Mouse (Mus musculus) liver, embryonic 11.5 days (tissue): ENCODE data around the gene Mark3. TPM values are rescaled to one million over a fixed set of nuclear protein-coding genes. Genes with fewer than 3 reads are reported as not detected.

Experiments
- ATAC-seq: fragments of 200-750 bp; cut with Nextera tagmentation; replicated peaks from 2 replicates; pipeline ENCODE4 v1.8.0; 2017; ENCODE audit warnings: moderate number of reproducible peaks, mild to moderate bottlenecking, moderate TSS enrichment, moderate library complexity; ENCODE audit not compliant: low FRiP score
- DNase-seq: peaks from one replicate; pipeline ENCODE4 v3.0.0-alpha.2; 2017; ENCODE audit warnings: low spot score
- H3K27ac ChIP-seq: fragments of 300-500 bp; sonication (generic); 2 replicates; pipeline ENCODE4 v1.5.1; 2014; ENCODE audit warnings: mild to moderate bottlenecking, low read depth, low read length, control low read depth
- H3K27me3 ChIP-seq: fragments of 300-500 bp; sonication (generic); replicated peaks from 2 replicates; pipeline ENCODE4 v1.6.1; 2014; ENCODE audit warnings: low read length, mixed read lengths; ENCODE audit not compliant: control insufficient read depth, insufficient read depth
- H3K36me3 ChIP-seq: fragments of 300-500 bp; sonication (generic); 2 replicates; pipeline ENCODE4 v1.6.1; 2014; ENCODE audit warnings: mild to moderate bottlenecking, low read length, moderate library complexity, mixed read lengths; ENCODE audit not compliant: control insufficient read depth, insufficient read depth
- H3K4me1 ChIP-seq: fragments of 300-500 bp; sonication (generic); replicated peaks from 2 replicates; pipeline ENCODE4 v1.6.1; 2014; ENCODE audit warnings: low read length, mixed read lengths; ENCODE audit not compliant: control insufficient read depth, insufficient read depth
- H3K4me2 ChIP-seq: fragments of 300-500 bp; sonication (generic); 2 replicates; pipeline ENCODE4 v1.6.1; 2014; ENCODE audit warnings: mild to moderate bottlenecking, control low read depth, moderate library complexity
- H3K4me3 ChIP-seq: fragments of 300-500 bp; sonication (generic); 2 replicates; pipeline ENCODE4 v1.5.1; 2014; ENCODE audit warnings: low read depth, low read length, control low read depth
- H3K9ac ChIP-seq: fragments of 300-500 bp; sonication (generic); 2 replicates; pipeline ENCODE4 v1.6.1; 2014; ENCODE audit warnings: low read depth, low read length, control low read depth
- H3K9me3 ChIP-seq: fragments of 300-500 bp; sonication (generic); 2 replicates; pipeline ENCODE4 v1.6.1; 2016; ENCODE audit warnings: low read length, inconsistent platforms, mixed read lengths; ENCODE audit not compliant: control insufficient read depth
- WGBS: fragments of 180-500 bp; shearing (Covaris S2); extraction: QIAGEN DNeasy Blood & Tissue Kit; methylation state at CpG from one replicate; pipeline ENCODE4 v1.1.7; 2014; 5-methylcytosine and 5-hydroxymethylcytosine counted together
- polyA plus RNA-seq: library from polyadenylated mRNA; unstranded; fragments of >200 nt; fragmentation: Nextera tagmentation; extraction: Ambion mirVana; gene quantifications from 2 replicates; pipeline ENCODE4 v1.2.1, GENCODE M21; 2014

Mark3 gene
- polyA plus RNA-seq, 1 experiment from 2014 or later, result 38.6 TPM

DNA sequence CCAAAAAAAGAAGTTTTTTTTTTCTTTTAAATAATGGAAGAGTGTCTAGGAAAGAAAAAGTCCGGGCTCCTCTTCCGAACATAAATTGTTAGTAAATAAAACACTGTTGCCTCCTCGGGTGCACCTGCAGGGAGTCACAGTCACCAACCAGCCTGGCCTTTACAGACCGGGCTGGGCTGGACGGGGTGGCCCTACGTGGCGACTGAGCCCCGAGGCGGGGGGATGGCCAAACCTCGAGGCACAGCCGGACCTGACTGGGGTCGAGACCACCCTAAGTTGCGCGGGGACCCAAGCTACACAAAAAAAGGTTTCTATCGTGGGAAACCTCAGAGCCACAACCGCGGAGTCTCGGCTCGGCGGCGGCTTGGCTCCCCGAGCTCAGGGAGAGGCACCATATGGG is 37.0 kb upstream of the Mark3 start:
- H3K9me3 ChIP-seq, result no peaks in the 10 kb centered on the region
- H3K36me3 ChIP-seq, result peaks cover 26% of the 10 kb centered on the region
- peaks cover 36% of the 10 kb centered on the region for H3K4me1 ChIP-seq
- no peaks in the 10 kb centered on the region for H3K27me3 ChIP-seq
- ATAC-seq, result peak; percentile 52
- peak overlapping the region; percentile 95 for H3K9ac ChIP-seq
- DNase-seq, result no peak
- H3K27ac ChIP-seq, result peak overlapping the region; percentile 98
- peak overlapping the region; percentile 98 for H3K4me3 ChIP-seq
- WGBS, result under 1% methylated on average over 22 of the region's 22 CpGs
- peak overlapping the region; percentile 74 for H3K4me2 ChIP-seq

DNA sequence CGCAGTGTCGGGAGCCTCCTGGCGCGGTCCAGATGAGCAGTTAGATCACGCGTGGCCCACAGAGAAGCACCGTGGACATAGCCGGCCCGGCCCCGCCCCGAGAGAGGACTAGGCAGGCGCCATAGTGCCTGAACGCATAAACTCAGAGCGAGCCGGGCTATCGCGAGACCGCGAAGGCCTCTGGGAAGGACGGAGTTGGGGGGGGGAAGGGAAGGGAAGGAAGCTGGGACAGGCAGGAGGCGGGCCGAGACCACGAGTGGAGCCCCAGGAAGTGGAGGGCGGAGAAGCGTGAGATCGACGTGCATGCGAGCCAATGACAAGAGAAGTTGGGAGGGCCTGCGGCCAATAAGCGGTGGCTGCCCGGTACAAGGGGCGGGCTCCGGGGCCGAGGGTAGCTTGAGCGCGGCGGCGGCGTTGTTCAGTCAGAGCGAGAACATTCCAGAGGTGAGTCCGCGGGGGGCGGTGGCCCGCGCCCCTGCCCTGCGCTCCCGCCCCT is 36.5 kb upstream of the Mark3 start, which contains the start of gene Eif5:
Gene Eif5 (plus strand): TSS at position 221 of the 496 bp plus-strand sequence.
- Histone ChIP-seq H3K36me3 (peaks cover 29% of the 10 kb centered on the region), H3K27me3 (no peaks in the 10 kb centered on the region), H3K9me3 (no peaks in the 10 kb centered on the region), H3K4me1 (peaks cover 36% of the 10 kb centered on the region), H3K9ac (peak within 1 kb of the TSS; percentile 99), H3K4me3 (peak within 1 kb of the TSS; percentile 98), H3K4me2 (peak within 1 kb of the TSS; percentile 94), H3K27ac (peak within 1 kb of the TSS; percentile 98)
- peak; percentile 96 for ATAC-seq
- DNase-seq, result peak; percentile 99
- 0% methylated on average over 43 of the region's 47 CpGs for WGBS

DNA sequence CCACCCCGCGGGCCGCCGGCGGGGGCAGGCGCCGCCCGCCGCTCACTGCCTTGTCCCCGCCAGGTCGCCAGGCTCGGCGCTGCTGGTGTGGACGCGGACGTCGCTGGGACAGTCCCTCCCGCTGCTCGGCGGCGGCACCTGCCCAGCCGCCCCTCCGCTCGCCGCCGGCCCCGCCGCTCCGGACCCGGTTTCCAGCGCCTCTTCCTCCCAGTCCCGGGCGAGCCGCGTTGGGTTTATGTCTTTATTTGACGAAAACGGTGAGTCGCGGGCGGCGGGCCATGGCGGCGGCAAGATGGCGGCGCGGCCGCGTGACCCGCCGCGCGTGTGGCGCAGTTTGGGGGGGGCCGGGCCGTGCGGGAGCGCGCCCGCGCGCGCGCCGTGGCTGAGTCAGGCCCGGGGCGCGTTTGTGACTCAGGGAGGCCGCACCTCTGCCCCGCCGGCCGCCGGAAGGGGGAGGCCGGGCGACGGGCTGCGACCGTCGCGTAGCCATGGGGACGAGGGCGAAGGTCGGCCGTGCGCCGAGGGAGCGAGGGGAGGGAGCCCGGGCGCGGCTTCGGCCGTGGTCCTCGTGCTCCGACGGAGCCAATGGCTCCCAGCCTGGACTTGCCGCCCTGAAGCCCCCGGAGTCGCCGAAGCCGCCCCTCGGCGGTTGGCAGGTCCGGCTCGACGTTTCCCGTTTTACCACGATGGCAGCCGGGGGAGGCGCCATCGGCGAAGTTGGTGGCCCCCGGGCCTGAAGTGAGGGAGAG is 35.9 kb upstream of the Mark3 start:
- Histone ChIP-seq H3K27ac (peak overlapping the region; percentile 98), H3K4me1 (peaks cover 36% of the 10 kb centered on the region), H3K27me3 (no peaks in the 10 kb centered on the region), H3K36me3 (peaks cover 34% of the 10 kb centered on the region), H3K4me2 (peak overlapping the region; percentile 94), H3K9ac (peak overlapping the region; percentile 99), H3K9me3 (no peaks in the 10 kb centered on the region), H3K4me3 (peak overlapping the region; percentile 98)
- under 1% methylated on average over 97 of the region's 111 CpGs for WGBS
- ATAC-seq (peak; percentile 54), DNase-seq (peak; percentile 82)

DNA sequence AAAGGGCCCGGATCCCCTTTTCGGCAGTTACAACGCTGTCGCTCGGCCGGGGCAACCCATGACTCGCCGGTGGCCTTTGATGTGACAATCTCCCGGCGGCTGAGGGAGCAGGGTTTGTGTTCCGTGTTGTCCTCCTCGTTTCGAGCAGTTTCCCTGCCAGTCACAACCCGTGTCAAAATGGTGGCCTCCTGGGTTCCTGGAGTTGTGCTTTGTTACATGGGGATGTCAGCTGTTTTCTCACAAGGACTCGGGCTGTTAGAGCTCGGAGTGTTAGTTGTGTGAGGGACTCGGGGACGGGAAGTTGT is 35.3 kb upstream of the Mark3 start:
- no peak for ATAC-seq
- no peak for DNase-seq
- peak overlapping the region; percentile 98 for H3K27ac ChIP-seq
- H3K4me3 ChIP-seq, result peak overlapping the region; percentile 98
- no peaks in the 10 kb centered on the region for H3K9me3 ChIP-seq
- WGBS, result under 1% methylated on average over 18 of the region's 18 CpGs
- no peaks in the 10 kb centered on the region for H3K27me3 ChIP-seq
- peak overlapping the region; percentile 94 for H3K4me2 ChIP-seq
- H3K4me1 ChIP-seq, result peaks cover 36% of the 10 kb centered on the region
- H3K36me3 ChIP-seq, result peaks cover 39% of the 10 kb centered on the region
- peak overlapping the region; percentile 99 for H3K9ac ChIP-seq

DNA sequence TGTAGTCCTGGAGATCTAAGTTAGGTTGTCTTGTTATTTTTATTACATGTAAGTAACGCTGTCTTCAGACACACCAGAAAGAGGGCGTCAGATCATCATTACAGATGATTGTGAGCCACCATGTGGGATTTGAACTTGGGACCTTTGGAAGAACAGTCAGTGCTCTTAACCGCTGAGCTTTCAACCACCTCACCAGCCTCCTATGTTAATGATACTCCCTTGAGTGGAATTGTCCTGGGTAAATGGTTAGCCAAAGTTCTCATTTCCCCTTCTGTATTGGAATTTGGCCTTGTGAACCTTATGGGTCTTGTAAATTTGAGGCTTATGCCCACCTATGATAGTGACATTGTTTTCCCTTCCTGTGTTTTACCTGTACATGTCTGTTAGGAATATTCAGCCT is 27.3 kb upstream of the Mark3 start:
- Histone ChIP-seq H3K9me3 (no peaks in the 10 kb centered on the region), H3K27ac (no peak overlapping the region), H3K4me2 (no peak overlapping the region), H3K9ac (no peak overlapping the region), H3K27me3 (no peaks in the 10 kb centered on the region), H3K4me3 (no peak overlapping the region), H3K4me1 (no peaks in the 10 kb centered on the region), H3K36me3 (peaks cover 32% of the 10 kb centered on the region)
- WGBS, result 86% methylated on average over 3 of the region's 3 CpGs
- ATAC-seq (no peak), DNase-seq (no peak)

DNA sequence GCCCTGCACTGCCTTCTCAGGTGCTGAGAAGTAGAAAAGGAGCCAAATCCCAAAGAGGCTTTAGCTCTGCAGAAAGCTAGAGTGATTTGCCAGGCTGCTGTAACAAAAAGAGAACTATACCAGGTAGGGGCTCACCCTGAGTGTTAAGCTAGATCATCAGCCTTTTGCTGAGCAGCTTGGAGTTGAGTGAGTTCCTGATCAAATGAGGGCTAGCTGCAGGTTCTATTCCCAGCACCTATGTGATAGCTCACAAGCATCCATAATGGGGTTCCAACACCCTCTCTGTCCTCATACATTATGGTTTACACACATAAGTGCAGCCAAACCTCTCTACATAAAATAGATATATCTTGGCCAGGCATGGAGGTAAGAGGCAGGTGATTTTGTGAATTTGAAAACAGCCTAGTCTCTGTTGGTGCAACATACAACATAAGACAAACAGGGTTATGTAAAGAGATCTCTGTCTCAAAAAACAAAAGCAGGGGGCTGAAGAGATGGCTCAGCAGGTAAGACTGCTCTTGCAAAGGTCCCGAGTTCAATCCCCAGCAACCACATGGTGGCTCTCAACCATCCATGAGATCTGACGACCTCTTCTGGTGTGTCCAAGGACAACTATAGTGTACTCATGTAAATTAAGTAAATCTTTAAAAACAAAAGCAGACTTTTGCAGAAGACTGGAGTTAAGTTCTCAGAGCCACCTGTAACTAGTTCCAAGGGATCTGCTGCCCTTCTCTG is 25.6 kb upstream of the Mark3 start:
- Histone ChIP-seq H3K9me3 (no peaks in the 10 kb centered on the region), H3K27me3 (no peaks in the 10 kb centered on the region), H3K4me1 (no peaks in the 10 kb centered on the region), H3K36me3 (peaks cover 19% of the 10 kb centered on the region), H3K4me2 (no peak overlapping the region), H3K9ac (no peak overlapping the region), H3K4me3 (no peak overlapping the region), H3K27ac (no peak overlapping the region)
- WGBS, result 49% methylated on average over 2 of the region's 2 CpGs
- no peak; the same call in 1 of the 2 replicates for ATAC-seq
- DNase-seq, result no peak

DNA sequence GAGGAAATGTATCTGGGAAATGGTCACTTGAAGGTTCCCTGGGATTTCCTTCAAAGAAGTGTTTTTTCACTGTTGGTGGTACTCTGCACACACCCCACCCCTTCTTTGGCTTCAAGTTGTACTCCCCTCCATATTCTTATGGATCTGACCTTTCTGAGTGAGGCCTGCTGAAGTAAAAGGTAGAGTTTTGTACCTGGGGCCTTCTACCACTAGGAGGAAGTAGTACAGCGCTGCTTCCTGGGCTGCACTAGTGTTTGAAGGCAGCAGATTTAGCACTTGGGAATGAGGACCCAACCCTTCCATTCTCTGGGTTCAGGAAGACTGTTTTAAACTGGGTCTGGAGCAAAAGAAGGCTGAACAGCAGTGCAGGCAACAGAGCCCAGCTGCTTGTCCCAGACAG is 23.6 kb upstream of the Mark3 start:
- H3K4me2 ChIP-seq, result no peak overlapping the region
- no peak overlapping the region for H3K9ac ChIP-seq
- no peak for DNase-seq
- 52% methylated on average over 1 of the region's 1 CpGs for WGBS
- no peaks in the 10 kb centered on the region for H3K27me3 ChIP-seq
- no peak overlapping the region for H3K4me3 ChIP-seq
- peaks cover 12% of the 10 kb centered on the region for H3K36me3 ChIP-seq
- no peaks in the 10 kb centered on the region for H3K9me3 ChIP-seq
- no peaks in the 10 kb centered on the region for H3K4me1 ChIP-seq
- ATAC-seq, result no peak
- H3K27ac ChIP-seq, result no peak overlapping the region

DNA sequence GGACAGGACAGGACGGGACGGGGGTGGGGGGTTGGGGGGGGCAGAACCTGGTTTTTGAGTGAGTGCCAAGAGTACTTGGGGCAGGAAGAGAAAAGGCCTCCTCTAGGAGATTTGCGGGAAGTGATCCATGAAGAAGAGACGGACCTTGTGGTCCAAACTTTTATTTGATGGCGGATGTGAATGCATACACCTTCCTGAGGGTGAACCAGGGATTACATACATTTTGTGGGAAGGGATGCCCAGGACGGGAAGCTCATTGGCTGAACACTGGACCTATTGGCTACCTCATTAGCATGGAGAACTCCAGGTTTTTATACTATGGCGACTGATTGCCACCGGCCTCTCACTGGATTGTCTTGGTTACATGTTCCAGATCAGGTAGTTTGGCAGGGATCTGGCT is 22.0 kb upstream of the Mark3 start:
- WGBS, result 80% methylated on average over 8 of the region's 8 CpGs
- no peaks in the 10 kb centered on the region for H3K9me3 ChIP-seq
- no peak overlapping the region for H3K4me3 ChIP-seq
- no peaks in the 10 kb centered on the region for H3K27me3 ChIP-seq
- DNase-seq (no peak), ATAC-seq (no peak)
- H3K27ac ChIP-seq, result no peak overlapping the region
- H3K4me2 ChIP-seq, result no peak overlapping the region
- H3K4me1 ChIP-seq, result peaks cover 2% of the 10 kb centered on the region; the same call in 1 of the 2 replicates
- H3K9ac ChIP-seq, result no peak overlapping the region
- H3K36me3 ChIP-seq, result peaks cover 5% of the 10 kb centered on the region
